Mouse (Mus musculus) lung, adult 2 months (tissue): Measurements from ENCODE around the gene Fam160b1.

Source experiments
- CTCF ChIP-seq: fragments of 200-500 bp; IDR thresholded peaks from 2 replicates; pipeline ENCODE4 v1.5.1; 2011; ENCODE audit warnings: mild to moderate bottlenecking, low read length, control low read depth; ENCODE audit not compliant: insufficient read depth
- POLR2A ChIP-seq: fragments of 200-500 bp; IDR thresholded peaks from 2 replicates; pipeline ENCODE4 v1.6.1; 2011; ENCODE audit warnings: low read depth, mild to moderate bottlenecking, control low read depth, low read length, borderline replicate concordance; ENCODE audit errors: extremely low read depth

DNA sequence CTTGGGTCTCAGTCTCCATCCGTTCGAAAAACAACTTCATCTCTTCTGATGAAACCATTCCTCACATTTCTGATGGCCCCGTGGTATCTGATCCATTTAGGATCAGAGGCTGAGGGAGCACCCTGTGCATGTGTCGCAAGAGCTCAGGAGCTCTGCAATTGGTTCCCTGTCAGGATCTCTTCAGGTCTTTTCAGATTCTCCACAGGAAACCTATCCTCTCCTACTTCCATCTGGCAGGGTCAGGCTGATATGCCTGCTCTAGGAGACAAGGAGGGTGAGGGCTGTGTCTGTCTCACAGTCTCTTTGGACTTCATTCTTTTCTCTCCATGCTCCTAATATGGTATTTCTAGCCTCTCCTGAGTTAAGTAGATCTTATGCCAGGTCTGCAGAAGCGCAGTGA is 2.7 kb upstream of the Fam160b1 start:
- no peak for TF ChIP-seq CTCF
- TF ChIP-seq POLR2A, result no peak
